Mouse (Mus musculus) urinary bladder, postnatal 14 days (tissue): ENCODE measurements around the gene Dars.
"Not testable (repeated sequence)": the region's sequence is repeated elsewhere in the genome, so short reads cannot be mapped to it uniquely, and the experiment has no call there.

Experiments
- DNase-seq: peaks from one replicate; pipeline ENCODE4 v3.0.0; 2021; ENCODE audit warnings: low spot score

Dars gene

DNA sequence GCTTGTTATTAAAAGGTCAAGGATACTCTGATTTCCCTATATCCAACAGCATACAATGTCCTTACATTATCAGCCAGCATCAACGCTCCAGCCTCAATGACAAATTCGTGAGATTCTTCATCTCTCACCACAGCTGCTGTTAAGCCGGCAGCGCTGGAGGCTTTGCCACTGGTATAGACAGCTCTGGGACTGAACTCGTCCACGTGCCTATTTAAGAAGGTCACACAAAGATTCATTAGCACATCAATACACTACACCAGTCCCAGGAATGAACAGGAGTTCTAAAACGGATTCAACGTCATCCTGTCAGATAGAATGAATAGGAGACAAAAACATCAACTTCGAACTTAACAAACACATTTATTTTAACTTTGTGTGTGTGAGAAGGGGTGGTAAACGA is 72.9 kb downstream of the Dars start:
- no peak for DNase-seq

DNA sequence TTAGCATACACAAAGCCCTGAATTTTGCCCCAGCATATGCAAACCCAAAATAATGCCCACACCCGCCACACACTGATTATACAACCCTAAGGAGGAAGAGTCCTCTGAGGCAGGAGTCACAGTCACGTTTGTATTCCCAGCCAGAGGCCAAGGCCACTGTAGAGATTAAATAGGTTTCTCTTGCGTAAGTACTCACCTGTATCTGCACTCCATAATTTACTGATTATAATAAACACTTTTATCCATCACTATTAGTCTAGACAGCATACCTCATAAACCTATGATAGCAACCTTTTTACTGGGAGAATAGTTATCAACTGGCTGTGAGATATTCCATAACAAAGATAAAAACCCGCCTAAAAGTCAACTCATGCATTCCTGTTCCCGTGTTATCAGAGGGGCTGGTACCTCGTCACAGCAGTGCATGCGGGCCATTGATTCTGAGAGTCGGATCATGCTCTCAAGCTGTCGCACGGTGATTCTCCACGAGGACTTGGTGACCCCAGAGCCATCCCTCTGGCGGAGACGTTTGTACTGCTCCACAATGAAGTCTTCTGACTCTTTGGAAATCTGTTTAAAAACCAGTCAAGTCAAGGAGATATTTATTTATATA is 79.4 kb downstream of the Dars start:
- no peak for DNase-seq

GRCm38 (mm10) chr1:128330313-128330712 is 86.9 kb downstream of the Dars start:
- DNase-seq = no peak

DNA sequence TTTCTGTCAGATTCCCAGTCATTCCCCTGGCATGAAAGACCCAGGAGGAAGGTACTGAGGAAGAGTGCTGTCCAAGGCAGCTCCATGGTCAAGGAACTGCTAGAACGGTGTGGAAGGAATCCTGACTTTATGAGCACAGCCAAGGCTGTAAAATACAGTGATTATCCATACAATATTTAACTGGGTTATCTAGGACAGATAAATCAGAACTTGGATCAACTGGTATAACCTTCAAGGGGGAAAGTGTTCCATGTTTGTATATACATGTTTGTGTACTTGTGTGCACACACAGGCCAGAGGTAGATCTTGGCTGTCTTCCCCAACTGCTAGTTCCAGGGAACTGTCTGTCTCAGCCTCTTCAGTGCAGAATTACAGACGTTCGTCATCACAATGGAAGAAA is 89.0 kb downstream of the Dars start, which contains the start of gene Lct:
Gene Lct (minus strand): TSS at position 101 of the 400 bp plus-strand sequence.
- DNase-seq = no peak

DNA sequence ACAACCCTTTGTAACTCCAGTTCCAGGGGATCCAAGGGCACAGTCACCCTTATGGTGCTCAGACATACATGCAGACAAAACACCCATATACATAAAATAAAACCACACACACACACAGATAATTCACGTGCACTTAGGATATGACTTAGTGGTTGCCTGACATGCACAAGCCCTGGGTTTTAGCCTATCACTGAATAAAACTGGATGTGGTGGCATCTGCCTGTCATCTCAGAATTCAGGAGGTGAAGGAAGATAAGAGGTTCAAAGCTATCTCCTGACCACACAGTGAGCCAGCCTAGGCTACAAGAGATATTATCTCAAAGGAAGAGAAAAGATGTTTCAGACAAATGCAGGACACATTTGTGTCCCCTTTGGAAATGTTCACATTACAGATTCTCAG is 90.0 kb downstream of the Dars start:
- DNase-seq = no peak

DNA sequence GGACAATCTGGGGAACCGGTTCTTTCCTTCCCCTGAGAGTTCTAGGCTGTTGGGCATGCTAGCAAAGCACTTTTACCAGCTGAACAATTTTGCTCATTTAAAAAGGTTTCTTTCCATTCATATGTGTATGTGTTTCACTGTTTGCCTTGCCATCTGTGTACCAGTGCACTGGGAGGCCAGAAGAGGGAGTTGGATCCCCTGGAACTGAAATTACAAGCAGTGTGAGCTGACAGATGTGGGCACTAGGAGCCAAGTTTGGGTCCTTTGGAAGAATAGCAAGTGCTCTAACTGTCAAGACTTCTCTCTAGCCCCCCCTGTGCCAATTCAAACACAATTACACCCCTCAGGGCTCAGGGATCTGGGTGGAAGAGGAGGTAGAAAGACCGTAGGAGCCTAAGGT is 92.4 kb downstream of the Dars start:
- DNase-seq = no peak

DNA sequence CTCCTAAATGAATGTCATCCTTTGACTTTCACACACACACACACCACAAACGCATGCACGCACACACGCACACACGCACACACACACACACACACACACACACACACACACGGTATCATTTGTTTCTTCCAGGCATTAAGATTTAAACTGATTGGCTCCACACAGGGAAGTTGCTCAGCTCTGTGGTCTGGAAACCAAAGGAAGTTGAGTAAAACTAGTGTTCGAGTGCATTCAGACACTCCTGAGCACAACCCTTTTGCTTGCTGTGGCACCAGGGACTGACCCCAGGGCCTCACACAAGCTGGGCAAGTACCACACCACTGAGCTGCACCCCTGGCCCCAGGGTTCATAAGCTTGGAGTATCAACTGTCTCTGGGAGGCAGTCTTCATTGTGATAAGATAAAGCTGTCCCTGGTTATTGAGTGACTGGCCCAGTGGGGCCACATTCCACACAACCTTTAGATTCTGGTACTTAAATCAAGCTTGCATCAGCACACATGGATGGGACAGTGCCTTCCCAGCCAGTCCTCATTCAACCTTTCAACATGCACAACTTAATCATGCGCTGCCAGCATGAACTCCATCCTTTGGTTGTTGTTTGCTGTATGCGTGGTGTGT is 94.0 kb downstream of the Dars start:
- no peak for DNase-seq

- DNase-seq = not testable (repeated sequence)
These were observed 97.9 kb downstream of the Dars start for GRCm38 (mm10) chr1:128319266-128319665.

DNA sequence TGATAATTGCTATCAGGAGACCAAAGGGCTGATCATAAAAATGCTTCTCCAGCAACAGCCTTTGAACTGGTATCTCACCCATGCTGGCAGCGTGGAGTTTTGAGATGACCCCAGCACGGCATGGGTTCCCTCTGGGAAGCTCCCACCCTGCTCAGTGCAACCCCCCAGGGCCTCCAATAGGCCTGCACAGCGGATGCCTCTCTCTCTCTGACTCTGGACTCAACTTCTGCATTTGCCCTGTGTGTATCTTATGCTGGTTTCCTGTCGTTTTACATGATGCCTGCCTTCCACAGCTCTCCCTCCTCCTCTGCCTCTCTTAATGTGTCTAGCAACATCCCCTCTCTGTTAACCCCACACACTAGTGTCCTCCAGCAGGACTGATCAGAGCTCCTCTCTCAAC is 102.5 kb downstream of the Dars start:
- DNase-seq = no peak
